Mouse (Mus musculus): ENCODE results near the gene Rab30.
"Not testable (repeated sequence)": the region's sequence is repeated elsewhere in the genome, so short reads cannot be mapped to it uniquely, and the experiment has no call there.

The Rab30 gene

GRCm38 (mm10) chr7:92741152-92741860, at the start of gene Rab30:
TSS of gene Rab30 (plus strand) at chr7:92741603.
- in situ Hi-C loops (cut with MseI, MboI) = no loop called here

DNA sequence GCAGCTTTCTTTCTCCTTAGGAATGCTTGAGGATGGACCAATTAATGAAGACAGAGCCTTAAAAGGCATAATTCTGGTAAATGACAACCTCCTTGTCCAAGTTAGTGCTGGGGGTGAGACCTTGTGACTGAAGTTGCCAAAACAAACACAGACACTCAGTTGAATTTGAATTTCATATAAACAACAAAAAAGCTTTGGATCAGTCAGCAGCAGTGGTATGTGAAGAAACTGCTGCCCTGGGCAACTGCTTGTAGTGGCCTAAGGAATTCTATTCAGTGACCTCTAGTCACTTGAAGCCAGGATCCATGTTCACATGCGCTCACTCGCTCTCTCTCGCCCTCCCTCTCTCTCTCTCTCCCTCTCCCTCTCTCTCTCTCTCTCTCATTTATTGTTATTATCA, 45.0 kb upstream of the Rab30 start:
- in situ Hi-C loops (cut with MseI, MboI) = no loop called here

- in situ Hi-C loops (cut with MseI, MboI) = no loop called here
Observed at GRCm38 (mm10) chr7:92698770-92699169, 42.6 kb upstream of the Rab30 start.

DNA sequence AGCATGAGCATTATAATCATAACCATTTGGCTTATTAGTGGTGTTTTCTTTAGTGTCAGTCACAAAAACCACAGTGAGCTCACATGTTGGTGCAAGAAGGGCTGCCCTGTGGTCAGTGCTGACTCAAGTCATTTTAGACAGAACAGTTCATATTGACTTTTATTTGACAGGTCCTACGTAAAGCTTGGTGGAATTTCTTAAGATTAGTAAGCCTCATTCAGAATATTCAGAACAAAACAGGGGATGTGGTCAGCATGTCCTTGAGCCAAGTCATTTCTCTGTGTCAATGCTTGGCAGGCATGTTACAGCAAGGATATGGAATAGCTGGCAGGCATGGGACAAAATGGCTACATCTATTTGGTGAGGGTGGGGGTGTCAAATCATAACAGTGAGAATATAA, 37.7 kb upstream of the Rab30 start:
- in situ Hi-C loops (cut with MseI, MboI) = no loop called here

GRCm38 (mm10) chr7:92705534-92705933, 35.9 kb upstream of the Rab30 start:
- in situ Hi-C loops (cut with MseI, MboI) = no loop called here

DNA sequence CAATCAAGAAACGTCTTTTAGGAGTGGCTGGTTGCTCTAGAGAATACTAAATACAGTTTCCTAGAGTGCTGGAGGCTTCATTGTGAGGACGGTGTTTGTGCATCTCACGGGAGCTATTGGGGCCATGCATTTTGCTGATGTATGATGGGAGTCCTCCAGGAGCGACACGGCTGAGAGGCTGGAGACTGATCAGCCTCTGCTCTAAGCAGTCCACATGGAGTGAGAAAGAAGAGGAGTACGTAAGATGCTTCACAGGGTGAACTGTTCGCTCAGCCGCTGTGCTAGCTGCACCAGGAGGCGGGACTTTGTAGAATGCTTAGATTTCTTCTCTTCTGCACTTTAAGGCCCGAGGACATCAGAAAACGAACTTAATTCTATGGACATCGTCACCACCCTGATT, 34.7 kb upstream of the Rab30 start:
- in situ Hi-C loops (cut with MseI, MboI) = no loop called here

- in situ Hi-C loops (cut with MseI, MboI) = no loop called here
Observed at GRCm38 (mm10) chr7:92709573-92709972, 31.8 kb upstream of the Rab30 start.

- in situ Hi-C loops (cut with MseI, MboI) = no loop called here
Observed at GRCm38 (mm10) chr7:92711593-92711992, 29.8 kb upstream of the Rab30 start.

DNA sequence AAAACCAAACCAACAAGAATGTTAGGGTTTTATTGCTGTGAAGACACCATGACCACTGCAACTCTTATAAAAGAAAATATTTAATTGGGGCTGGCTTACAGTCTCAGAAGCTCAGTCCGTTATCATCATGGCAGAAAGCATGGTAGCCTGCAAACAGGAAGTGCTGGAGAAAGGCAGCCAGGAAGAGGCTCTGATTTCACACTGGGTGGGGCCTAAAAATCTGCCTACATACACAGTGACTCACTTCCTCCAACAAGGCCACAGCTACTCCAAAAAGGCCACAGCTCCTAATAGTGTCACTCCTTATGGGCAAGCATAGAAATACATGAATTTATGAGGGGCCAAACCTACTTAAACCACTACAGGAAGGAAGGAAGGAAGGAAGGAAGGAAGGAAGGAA, 26.3 kb upstream of the Rab30 start:
- in situ Hi-C loops (cut with MseI, MboI) = no loop called here

GRCm38 (mm10) chr7:92720156-92720905, 21.1 kb upstream of the Rab30 start:
- in situ Hi-C loops (cut with MseI, MboI) = no loop called here

- in situ Hi-C loops (cut with MseI, MboI) = no loop called here
Observed at GRCm38 (mm10) chr7:92723750-92724149, 17.7 kb upstream of the Rab30 start.

- in situ Hi-C loops (cut with MseI, MboI) = no loop called here
Observed at GRCm38 (mm10) chr7:92724261-92724660, 17.1 kb upstream of the Rab30 start.

DNA sequence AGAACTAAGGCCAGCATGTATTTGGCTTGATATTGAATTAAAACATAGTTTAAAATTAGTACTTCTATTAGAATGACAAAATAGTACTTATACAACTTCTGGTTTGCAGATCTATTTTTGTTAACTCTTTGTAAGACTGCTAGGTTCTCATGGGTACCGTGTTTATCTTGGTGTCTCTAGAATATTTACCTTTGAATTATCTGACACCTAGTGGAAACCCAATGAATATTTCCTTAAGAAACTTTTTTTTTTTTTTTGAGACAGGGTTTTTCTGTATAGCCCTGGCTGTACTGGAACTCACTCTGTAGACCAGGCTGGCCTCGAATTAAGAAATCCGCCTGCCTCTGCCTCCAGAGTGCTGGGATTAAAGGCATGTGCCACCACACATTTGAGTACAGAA, 11.8 kb upstream of the Rab30 start:
- in situ Hi-C loops (cut with MseI, MboI) = not testable (repeated sequence)

DNA sequence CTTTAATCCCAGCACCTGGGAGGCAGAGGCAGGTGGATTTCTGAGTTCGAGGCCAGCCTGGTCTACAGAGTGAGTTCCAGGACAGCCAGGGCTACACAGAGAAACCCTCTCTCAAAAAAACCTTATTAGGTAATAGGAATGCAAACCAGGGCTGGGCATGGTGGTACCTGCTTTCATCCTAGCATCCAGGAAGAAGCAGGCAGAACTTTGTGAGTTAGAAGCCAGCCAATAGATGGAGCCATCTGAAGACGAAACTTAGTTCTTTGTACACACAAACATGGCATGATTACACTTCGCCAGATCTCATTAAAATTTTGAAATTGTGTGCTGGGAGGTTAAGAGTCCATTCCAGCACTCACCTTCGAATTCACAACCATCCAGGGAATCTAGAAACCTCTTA, 10.9 kb upstream of the Rab30 start:
- in situ Hi-C loops (cut with MseI, MboI) = no loop called here

DNA sequence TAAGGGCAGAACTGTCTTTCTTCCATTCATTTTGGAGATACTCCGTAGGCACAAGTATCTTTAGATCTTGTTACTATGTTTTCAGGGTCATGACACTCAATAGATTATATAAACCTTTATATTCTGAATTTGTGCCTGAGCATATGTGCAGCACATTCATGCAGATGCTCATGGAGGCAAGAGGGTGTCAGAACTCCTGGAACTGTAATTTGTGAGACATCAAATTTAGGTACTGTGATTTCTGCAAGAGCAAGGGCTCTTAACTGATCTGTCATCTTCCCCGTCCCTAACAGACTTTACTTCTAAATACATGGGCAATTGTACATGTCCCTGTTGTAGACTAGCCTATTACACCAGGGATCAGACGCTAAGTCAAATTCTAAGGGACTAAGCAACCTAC, 10.4 kb upstream of the Rab30 start:
- in situ Hi-C loops (cut with MseI, MboI) = no loop called here

DNA sequence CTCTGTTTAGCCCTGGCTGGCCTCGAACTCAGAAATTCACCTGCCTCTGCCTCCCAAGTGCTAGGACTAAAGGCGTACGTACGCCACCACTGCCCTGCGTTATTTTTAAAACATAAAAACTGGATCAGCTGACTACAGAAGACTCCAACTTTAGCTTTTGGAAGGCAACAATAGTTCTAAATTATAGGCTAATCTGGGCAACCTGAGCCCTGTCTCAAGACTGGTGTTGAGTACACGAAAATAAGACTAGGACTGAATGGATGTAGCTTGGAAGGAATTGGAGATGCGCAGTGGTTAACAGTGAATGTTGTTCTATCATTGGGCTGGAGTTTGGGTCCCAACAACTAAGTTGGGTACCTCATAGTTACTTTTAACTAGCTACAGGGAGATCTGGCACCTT, 9.3 kb upstream of the Rab30 start:
- in situ Hi-C loops (cut with MseI, MboI) = no loop called here

DNA sequence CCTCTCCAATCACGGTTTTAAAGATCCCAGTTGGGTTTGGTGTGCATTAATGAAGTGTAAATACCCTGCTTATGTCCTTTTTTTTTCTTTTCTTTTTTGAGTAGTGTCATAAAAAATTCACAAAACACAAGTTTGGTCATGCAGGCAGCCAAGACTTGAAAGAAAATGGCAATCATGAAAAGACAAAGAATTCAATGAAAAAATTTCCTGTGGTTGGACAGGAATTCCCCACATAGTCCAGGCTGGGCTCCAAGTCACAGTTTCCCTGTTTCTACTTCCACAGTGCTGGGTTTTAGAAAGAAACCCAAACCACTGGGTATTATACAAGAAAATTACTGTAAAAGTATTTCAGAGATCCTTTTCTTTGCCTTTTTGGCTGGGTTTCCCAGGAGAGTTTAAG, 3.8 kb upstream of the Rab30 start:
- in situ Hi-C loops (cut with MseI, MboI) = no loop called here

DNA sequence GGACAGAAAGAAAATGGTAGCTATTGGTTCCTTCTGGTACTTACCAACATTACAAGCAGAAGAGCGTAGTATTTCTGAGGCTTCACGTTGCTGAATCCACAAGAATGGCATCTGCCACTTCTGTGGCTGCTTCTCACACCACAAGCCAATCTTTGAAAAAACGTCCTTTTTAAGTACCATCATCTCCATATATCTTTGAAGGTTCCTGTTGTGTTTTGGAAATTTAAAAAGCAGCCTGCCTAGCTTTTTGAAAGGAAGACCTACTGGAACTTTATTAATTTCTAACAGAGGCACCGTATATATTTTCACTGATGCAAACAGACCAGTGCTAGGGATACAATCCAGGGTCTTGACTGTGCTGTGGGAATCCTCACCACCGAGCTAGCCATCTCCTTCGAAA, 1.4 kb upstream of the Rab30 start:
- in situ Hi-C loops (cut with MseI, MboI) = no loop called here

GRCm38 (mm10) chr7:92740411-92741115, 840 bp upstream of the Rab30 start:
- in situ Hi-C loops (cut with MseI, MboI) = no loop called here

DNA sequence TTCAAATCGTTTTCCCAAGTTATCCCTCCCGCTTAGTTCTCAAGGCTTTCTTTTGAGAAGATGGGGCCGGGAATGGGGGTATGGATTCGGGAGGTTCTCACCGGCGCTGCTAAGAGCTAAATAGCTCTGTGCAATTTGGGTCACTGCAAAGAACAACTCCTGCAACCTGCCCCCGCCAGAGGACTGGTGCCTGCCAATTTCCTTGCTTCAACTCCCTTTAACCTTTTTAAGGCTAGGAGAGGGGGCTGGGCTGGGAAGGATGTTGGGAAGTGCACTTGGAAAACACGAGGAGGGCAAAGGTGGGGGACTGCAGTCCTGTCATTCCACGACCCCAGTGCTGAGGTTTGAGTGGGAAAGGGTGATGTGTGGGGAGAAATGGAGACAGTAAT, 452 bp downstream of the Rab30 start:
- in situ Hi-C loops (cut with MseI, MboI) = no loop called here

- in situ Hi-C loops (cut with MseI, MboI) = no loop called here
Observed at GRCm38 (mm10) chr7:92742341-92742741, 938 bp downstream of the Rab30 start.

DNA sequence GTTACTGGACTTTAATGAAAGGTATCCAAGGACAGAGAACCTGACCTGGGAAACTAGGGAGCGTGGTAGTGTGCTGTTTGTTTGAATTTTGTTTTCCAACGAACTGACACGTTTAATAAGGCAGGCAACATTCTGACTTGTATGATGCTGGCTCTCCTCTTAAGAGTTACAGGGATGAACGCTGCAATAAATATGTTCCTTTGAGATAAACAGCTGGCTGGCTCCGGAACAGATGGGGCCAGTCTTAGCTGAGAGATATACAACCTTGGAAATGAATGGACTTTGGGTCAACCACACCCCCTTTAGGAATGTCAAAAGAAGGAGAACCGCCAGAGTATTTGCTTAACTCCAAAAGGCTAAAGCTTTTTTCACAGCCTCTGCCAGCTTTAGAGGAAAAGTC, 1.4 kb downstream of the Rab30 start:
- in situ Hi-C loops (cut with MseI, MboI) = no loop called here

DNA sequence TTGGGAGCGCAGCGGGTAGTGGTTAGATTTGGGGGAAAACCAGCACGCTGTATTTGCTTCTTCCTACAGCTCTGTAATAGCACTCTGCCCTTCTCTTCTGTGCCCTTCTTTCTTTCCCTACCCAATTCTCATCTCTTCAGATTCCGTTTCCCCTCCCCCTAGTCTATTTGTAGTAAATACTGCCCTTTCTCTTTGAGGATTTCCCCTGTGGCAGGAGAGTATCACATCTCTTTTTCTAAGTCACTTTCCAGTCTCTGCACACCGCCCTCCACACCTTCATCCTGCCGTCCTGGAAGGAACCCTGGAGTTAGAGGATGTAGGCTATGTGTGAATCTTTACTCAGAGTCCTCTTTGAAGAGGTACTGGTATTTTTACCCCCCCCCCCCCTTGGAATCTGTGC, 1.9 kb downstream of the Rab30 start:
- in situ Hi-C loops (cut with MseI, MboI) = no loop called here
